Mouse (Mus musculus) left cerebral cortex, adult 2 months (tissue): ENCODE measurements at regions not wholly inside any gene's neighbourhood (a gene's known extent, or its start where the extent isn't known, plus 50 kb on each side); places are given as distances from the start of the nearest gene placed in this dataset.
"Not testable (repeated sequence)": the region's sequence is repeated elsewhere in the genome, so short reads cannot be mapped to it uniquely, and the experiment has no call there.

Experiments
- DNase-seq, 2 experiments: peaks; one replicate each; pipeline ENCODE4 v3.0.0; 2021 to 2022; ENCODE audit warnings: low spot score in 2 of 2, mixed read lengths in 1 of 2; ENCODE audit errors: extremely low spot score in 1 of 2
- H3K27ac ChIP-seq: fragments of 200-600 bp; 2 replicates; pipeline ENCODE4 v1.8.1; 2022
- H3K4me3 ChIP-seq: fragments of 200-600 bp; 2 replicates; pipeline ENCODE4 v1.8.1; 2022
- CTCF ChIP-seq: fragments of 200-600 bp; IDR thresholded peaks from 2 replicates; pipeline ENCODE4 v1.8.1; 2022; ENCODE audit warnings: antibody characterized with exemption, mild to moderate bottlenecking, moderate library complexity
- intact Hi-C: fragments of 180-260 bp; cut with DNase I; formaldehyde crosslinking; loops from one replicate; pipeline ENCODE4 v1.15.1; 2025

GRCm38 (mm10) chr3:22815842-22816241 lies 739.4 kb downstream of the Tbl1xr1 start:
- no peak for DNase-seq
- intact Hi-C loops, result no loop called here

DNA sequence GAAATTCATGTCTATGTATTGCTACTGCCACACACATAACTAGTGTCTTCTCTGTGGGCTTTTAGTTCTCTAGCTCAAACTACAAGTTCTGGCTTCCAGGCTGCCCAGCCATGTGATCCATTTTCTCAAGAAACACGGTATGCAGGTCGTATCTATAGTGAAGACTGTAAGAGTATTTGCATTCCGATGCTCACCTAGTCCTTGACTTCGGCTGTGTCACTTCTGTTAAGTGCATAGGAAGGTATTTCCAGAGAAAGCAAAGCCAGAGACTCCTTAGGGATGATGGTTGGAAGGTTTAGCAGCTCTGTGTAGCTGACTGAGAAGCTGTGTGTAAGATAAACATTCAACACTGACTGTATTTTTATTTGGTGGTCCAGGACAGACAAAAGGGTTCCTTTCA lies 750.0 kb downstream of the Tbl1xr1 start:
- Histone ChIP-seq H3K4me3 (no peak overlapping the region), H3K27ac (no peak overlapping the region)
- DNase-seq, result no peak
- no peak for TF ChIP-seq CTCF
- intact Hi-C loops, result no loop called here

More at GRCm38 (mm10) chr3:22815842-22816241, 739.4 kb downstream of the Tbl1xr1 start:
- Histone ChIP-seq H3K4me3 (no peak overlapping the region), H3K27ac (no peak overlapping the region)
- no peak for TF ChIP-seq CTCF

- intact Hi-C loops, result no loop called here
- TF ChIP-seq CTCF, result no peak
- Histone ChIP-seq H3K27ac (no peak overlapping the region), H3K4me3 (no peak overlapping the region)
- no peak for DNase-seq
These were observed 762.5 kb downstream of the Tbl1xr1 start for GRCm38 (mm10) chr3:22838986-22839385.

DNA sequence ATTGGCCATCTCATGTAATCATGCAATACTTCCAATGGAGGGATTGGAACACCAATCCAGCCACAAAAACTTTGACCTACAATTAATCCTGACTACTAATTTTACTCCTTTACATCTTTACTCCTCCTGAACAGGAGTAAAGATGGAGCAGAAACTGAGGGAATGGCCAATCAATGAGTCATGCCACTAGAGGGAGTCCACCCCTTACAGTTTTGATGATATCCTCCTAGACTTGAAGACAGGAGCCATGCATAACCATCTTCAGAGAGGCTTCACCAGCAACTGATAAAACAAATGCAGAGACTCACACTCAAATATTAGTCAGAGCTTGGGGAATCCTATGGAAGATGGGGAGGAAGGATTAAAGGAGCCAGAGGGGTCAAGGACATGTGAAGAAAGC lies 774.0 kb downstream of the Tbl1xr1 start:
- H3K27ac ChIP-seq, result no peak overlapping the region
- TF ChIP-seq CTCF, result no peak
- H3K4me3 ChIP-seq, result no peak overlapping the region
- DNase-seq, result no peak
- intact Hi-C loops, result no loop called here

GRCm38 (mm10) chr3:22863595-22863994 lies 787.1 kb downstream of the Tbl1xr1 start:
- Histone ChIP-seq H3K27ac (no peak overlapping the region), H3K4me3 (no peak overlapping the region)
- no peak for DNase-seq
- TF ChIP-seq CTCF, result no peak
- intact Hi-C loops, result no loop called here

GRCm38 (mm10) chr3:22877883-22878282 lies 801.4 kb downstream of the Tbl1xr1 start:
- no peak overlapping the region for H3K27ac ChIP-seq
- intact Hi-C loops, result no loop called here
- DNase-seq, result no peak
- H3K4me3 ChIP-seq, result no peak overlapping the region
- TF ChIP-seq CTCF, result no peak

DNA sequence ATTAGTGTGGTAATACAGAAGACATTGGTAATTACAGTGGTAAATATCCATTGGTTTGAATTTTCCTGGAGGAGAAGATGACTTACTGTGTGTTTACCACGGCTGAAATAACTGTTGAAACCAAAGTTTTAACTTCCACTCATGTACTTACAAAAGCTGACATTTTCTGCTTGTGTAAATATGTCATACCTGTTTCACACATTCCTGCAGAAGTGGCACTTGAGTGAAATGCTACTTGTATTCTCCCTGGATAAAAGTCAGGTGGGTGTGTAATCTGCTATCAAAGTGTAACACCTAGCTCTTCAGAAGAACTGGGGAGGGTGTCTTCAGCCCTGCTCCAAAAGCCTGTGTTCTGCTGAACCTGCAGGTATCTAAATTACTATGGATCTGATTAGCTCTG lies 816.3 kb downstream of the Tbl1xr1 start:
- H3K27ac ChIP-seq, result no peak overlapping the region
- intact Hi-C loops, result no loop called here
- no peak for TF ChIP-seq CTCF
- H3K4me3 ChIP-seq, result no peak overlapping the region
- DNase-seq, result no peak

GRCm38 (mm10) chr3:22897651-22898050 lies 821.2 kb downstream of the Tbl1xr1 start:
- DNase-seq, result no peak
- no peak overlapping the region for H3K4me3 ChIP-seq
- intact Hi-C loops, result no loop called here
- no peak for TF ChIP-seq CTCF
- H3K27ac ChIP-seq, result no peak overlapping the region

DNA sequence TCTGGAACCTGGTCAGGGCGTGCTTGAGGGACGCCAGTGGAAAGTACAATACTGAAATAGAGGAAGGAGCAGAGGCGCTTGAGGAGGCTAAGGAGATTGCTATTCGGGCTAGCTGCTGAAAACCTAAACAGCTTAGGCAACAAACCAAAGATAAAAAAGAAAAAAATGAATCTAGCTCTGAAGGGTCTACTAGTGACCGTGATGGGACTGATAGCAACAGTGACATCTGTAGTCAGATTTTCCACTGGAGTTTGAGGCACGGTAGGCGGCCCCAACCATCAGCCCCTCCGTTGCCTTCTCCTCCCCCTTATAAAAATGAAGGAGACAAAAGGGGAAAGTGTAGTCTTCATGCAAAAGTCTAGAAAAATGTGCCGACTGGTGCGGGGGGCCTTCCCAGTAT lies 824.5 kb downstream of the Tbl1xr1 start:
- H3K27ac ChIP-seq, result no peak overlapping the region
- no peak for TF ChIP-seq CTCF
- no peak overlapping the region for H3K4me3 ChIP-seq
- DNase-seq, result no peak
- intact Hi-C loops, result no loop called here

DNA sequence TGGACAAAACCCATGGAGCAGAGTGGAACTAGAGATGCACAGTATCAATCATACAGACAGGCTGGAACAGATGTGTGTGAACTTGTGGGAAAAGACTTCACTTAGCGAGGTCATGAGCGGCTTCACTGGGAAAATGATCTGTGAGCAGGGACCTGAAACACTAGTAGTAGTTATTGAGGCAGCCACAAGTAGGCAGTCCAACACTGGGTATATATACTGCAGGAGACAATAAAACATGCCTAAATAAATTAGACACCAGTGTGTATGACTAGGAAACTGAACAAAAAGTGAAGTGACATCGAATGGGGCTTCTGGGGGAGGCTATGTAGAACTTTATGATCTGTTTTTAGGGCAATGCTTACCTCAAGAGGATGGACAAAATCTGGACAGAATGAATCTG lies 852.5 kb downstream of the Tbl1xr1 start:
- intact Hi-C loops, result no loop called here
- peak; percentile 29 for TF ChIP-seq CTCF
- Histone ChIP-seq H3K27ac (no peak overlapping the region), H3K4me3 (no peak overlapping the region)
- no peak for DNase-seq

DNA sequence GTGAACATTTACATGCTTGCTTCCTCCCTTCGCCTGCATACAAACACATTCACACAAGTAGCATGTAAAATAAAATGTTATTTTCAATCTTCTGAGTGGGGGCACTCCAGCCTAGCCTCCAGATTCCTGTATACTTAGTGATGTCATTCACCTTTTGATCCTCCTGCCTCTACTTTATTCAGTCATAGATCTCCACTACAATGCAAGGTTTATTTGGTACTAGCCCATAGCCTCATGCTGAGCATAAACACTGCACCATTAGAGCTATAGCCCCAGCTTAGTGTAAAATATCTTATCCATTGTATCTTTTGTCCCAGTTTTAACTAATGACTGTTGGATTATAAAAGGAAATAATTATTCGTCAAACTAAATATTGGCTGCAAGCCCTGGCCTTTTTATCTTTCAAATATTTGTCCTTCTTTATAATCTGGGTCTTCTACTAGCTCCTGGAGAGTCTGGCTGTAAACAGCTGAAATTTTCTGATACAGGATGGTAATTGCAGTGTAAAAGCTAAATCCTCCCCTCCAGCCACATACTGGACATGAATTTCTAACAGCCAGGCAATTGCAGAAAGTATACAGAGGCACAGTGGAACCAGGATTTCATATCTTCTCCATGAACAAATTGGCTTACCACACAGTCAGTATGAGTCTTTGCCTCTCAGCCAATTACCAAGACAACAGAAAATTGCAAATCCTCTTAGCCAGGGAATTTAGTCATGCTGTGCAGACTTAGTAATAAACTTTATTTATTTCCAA lies 853.5 kb downstream of the Tbl1xr1 start:
- intact Hi-C loops, result no loop called here
- TF ChIP-seq CTCF, result no peak
- no peak overlapping the region for H3K27ac ChIP-seq
- DNase-seq, result no peak
- no peak overlapping the region for H3K4me3 ChIP-seq

DNA sequence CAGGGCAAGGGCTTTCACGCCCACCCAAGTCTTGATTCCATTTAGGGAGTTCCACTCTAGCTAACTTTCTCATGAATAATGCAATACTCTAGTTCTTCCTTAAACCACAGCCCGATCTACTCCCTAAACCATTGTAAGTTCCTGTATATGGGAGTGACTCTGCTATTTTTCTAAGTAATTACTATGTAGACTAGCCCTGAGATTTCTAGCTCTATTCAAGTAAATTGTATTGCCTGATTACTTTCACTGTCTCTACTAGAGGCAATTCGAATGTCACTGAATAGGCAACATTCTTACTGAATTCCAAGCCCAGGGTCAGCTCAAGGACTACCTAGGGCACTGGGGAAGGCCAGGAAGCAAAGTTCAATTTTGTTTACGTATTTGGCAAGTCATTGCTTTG lies 869.2 kb downstream of the Tbl1xr1 start:
- H3K27ac ChIP-seq, H3K4me3 ChIP-seq, DNase-seq, intact Hi-C loops: not testable (repeated sequence)

GRCm38 (mm10) chr3:22947181-22947580 lies 870.7 kb downstream of the Tbl1xr1 start:
- DNase-seq, result no peak
- TF ChIP-seq CTCF, result no peak
- Histone ChIP-seq H3K27ac (no peak overlapping the region), H3K4me3 (no peak overlapping the region)
- intact Hi-C loops, result no loop called here
